Mouse (Mus musculus) embryonic fibroblast, embryonic 13.5 days (primary cell): ENCODE data around the gene Fbxw17. TPM values are rescaled to one million over a fixed set of nuclear protein-coding genes. Genes with fewer than 3 reads are reported as not detected.
"Not testable (repeated sequence)": the region's sequence is repeated elsewhere in the genome, so short reads cannot be mapped to it uniquely, and the experiment has no call there.

ENCODE experiments used
- H3K27ac ChIP-seq: 2 replicates; pipeline ENCODE4 v1.5.1; 2012; ENCODE audit warnings: low read length, control low read depth, inconsistent platforms; ENCODE audit not compliant: insufficient read depth
- H3K4me1 ChIP-seq: 2 replicates; pipeline ENCODE4 v1.6.1; 2011; ENCODE audit warnings: low read length; ENCODE audit not compliant: control insufficient read depth, insufficient read depth
- H3K4me3 ChIP-seq: 2 replicates; pipeline ENCODE4 v1.5.1; 2011; ENCODE audit warnings: mild to moderate bottlenecking, control low read depth, low read length; ENCODE audit not compliant: insufficient read depth
- CTCF ChIP-seq: IDR thresholded peaks from 2 replicates; pipeline ENCODE4 v1.5.1; 2011; ENCODE audit warnings: mild to moderate bottlenecking, control low read depth, low read length, moderate library complexity, borderline replicate concordance; ENCODE audit not compliant: insufficient read depth
- POLR2A ChIP-seq: IDR thresholded peaks from 2 replicates; pipeline ENCODE4 v1.6.1; 2011; ENCODE audit warnings: low read depth, mild to moderate bottlenecking, control low read depth, low read length, moderate library complexity
- polyA plus RNA-seq: library from polyadenylated mRNA; stranded (reverse); fragments of >200 nt; gene quantifications from 2 replicates; pipeline ENCODE4 v1.2.4, GENCODE M21; 2011; ENCODE audit warnings: low read depth; ENCODE audit not compliant: missing spikeins, insufficient read length

Gene Fbxw17
- polyA plus RNA-seq, 1 experiment = 31.8 TPM

DNA sequence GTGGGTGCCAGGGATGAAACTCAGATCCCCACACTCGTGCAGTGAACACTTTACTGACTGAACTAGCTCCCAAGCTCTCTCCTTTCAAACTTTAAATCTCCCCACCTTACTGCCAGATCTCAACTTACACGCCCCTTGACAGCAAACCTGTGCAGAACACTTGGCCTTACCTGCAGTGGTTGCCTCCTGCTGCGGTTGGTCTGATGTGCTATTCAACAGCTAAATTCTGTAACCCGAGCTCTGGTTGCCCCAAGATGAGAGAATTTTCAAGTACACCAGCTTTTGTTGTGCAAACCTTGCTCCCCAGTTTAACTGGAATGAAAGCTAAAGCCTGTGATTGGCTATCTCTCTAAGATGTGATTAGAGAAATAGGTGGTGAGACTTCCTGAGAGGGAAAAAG lies 35.8 kb downstream of the Fbxw17 start:
- TF ChIP-seq CTCF (no peak), POLR2A (no peak)
- Histone ChIP-seq H3K4me3 (no peak overlapping the region), H3K27ac (no peak overlapping the region), H3K4me1 (no peaks in the 10 kb centered on the region)

GRCm38 (mm10) chr13:50460433-50460832 lies 42.8 kb downstream of the Fbxw17 start:
- not testable (repeated sequence) for H3K27ac ChIP-seq

DNA sequence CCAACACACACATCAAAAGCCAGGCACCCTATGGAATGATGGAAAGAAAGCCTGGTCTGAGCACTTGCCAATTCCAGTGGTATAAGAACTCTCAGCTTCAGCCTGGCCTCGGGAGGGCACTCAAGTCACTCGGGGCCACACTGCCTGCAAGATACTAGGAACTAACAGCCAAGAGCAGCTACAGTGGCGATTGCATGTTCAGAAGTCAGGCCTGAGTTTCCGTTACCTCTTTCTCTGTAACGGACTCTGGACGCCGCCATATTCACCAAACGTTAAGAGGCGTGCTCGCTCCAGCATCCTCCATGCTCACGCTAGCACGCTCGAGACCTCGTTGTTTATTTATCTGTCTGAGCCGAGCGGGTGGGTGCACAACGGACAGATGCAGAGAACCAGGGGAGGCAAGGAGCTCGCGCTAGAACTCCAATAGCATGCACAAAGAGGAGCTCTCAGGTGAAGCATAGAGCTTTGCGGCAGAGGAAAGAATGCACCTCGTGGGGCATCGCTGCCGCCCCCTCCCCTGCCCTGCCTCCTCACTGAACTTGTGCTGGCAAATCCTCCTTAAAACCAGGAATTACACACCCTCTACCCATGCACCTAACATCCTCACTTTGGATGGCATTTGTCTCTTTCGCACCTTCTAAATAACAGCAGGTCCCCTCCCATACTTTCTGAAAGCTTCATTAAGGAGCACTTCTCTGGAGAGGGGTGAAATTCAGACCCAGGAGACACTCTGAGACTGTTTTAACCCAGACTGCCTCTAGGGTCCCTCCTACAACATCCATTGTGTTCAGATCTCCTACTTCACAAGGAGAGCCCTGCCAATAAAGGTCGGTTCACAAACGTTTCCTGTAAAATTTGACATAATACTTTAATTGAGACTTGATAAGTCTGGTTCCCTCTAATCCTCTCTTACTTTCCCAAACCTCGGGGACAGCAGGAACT lies 47.2 kb downstream of the Fbxw17 start:
- H3K4me3 ChIP-seq = no peak overlapping the region
- TF ChIP-seq CTCF = no peak
- no peak for TF ChIP-seq POLR2A
- H3K27ac ChIP-seq = no peak overlapping the region
- H3K4me1 ChIP-seq = no peaks in the 10 kb centered on the region

More at GRCm38 (mm10) chr13:50460433-50460832, 42.8 kb downstream of the Fbxw17 start:
- not testable (repeated sequence) for H3K4me3 ChIP-seq, H3K4me1 ChIP-seq

DNA sequence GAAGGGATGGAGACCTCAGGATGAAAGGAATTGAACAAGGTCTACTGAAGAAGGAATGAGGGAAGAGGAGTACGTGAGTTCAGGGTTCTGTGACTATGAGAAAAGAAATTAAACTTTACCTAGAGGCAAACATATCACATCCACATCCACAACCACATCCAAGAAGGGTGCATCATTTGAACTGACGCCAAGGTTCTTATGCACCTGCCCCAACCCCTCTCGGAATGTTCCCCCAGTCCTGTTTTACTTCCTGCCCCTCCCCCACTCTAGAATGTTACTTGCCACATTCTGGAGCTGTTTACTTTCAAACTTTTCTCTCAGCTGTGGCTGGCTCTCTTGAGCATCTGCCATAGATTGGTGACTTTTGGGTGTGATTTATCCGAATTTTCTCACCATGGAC lies 49.3 kb downstream of the Fbxw17 start, which contains the start of gene Nutm2:
TSS of gene Nutm2 (plus strand) at position 301 of the 400 bp plus-strand sequence.
- Histone ChIP-seq H3K4me3 (no peak within 1 kb of the TSS), H3K27ac (no peak within 1 kb of the TSS), H3K4me1 (no peaks in the 10 kb centered on the region)
- TF ChIP-seq CTCF (no peak), POLR2A (no peak)

Other genes starting within 250 kb of the Fbxw17 start
- not detected in 2 replicates for gene Gm906, start 167.6 kb upstream of the Fbxw17 start, polyA plus RNA-seq
- gene Gm47429, start 26.0 kb downstream of the Fbxw17 start, polyA plus RNA-seq = not detected in 2 replicates
- gene Nutm2, start 49.4 kb downstream of the Fbxw17 start, polyA plus RNA-seq = not detected in 2 replicates
- not detected in 2 replicates for gene Gm904, start 225.4 kb downstream of the Fbxw17 start, polyA plus RNA-seq